Mouse (Mus musculus) lung, embryonic 14.5 days (tissue): ENCODE measurements around the gene Gm20388. TPM values are rescaled to one million over a fixed set of nuclear protein-coding genes. Genes with fewer than 3 reads are reported as not detected.

Source experiments
- ATAC-seq: fragments of 200-750 bp; cut with Nextera tagmentation; 2 replicates; pipeline ENCODE4 v1.8.0; 2017; ENCODE audit warnings: mild to moderate bottlenecking, moderate TSS enrichment, moderate library complexity; ENCODE audit not compliant: insufficient read depth
- DNase-seq: peaks from one replicate; pipeline ENCODE4 v3.0.0-alpha.2; 2015
- H3K27ac ChIP-seq: fragments of 300-500 bp; sonication (generic); 2 replicates; pipeline ENCODE4 v1.5.1; 2014; ENCODE audit warnings: low read depth, mild to moderate bottlenecking, moderate library complexity
- H3K27me3 ChIP-seq: fragments of 300-500 bp; sonication (generic); 2 replicates; pipeline ENCODE4 v1.6.1; 2014; ENCODE audit warnings: low read length, control low read depth; ENCODE audit not compliant: insufficient read depth
- H3K36me3 ChIP-seq: fragments of 300-500 bp; sonication (generic); 2 replicates; pipeline ENCODE4 v1.6.1; 2014; ENCODE audit warnings: control low read depth; ENCODE audit not compliant: insufficient read depth
- H3K4me1 ChIP-seq: fragments of 300-500 bp; sonication (generic); 2 replicates; pipeline ENCODE4 v1.6.1; 2014; ENCODE audit warnings: antibody characterized with exemption, control low read depth; ENCODE audit not compliant: insufficient read depth
- H3K4me2 ChIP-seq: fragments of 300-500 bp; sonication (generic); 2 replicates; pipeline ENCODE4 v1.6.1; 2014; ENCODE audit warnings: mild to moderate bottlenecking
- H3K4me3 ChIP-seq: fragments of 300-500 bp; sonication (generic); 2 replicates; pipeline ENCODE4 v1.5.1; 2014; ENCODE audit warnings: low read depth, low read length
- H3K9ac ChIP-seq: fragments of 300-500 bp; sonication (generic); 2 replicates; pipeline ENCODE4 v1.6.1; 2014
- H3K9me3 ChIP-seq: fragments of 300-500 bp; sonication (generic); 2 replicates; pipeline ENCODE4 v1.6.1; 2016; ENCODE audit warnings: low read depth, low read length, control low read depth
- CTCF ChIP-seq: IDR thresholded peaks from 2 replicates; pipeline ENCODE4 v1.5.1; 2016; ENCODE audit warnings: antibody characterized with exemption, low read depth
- WGBS: fragments of 180-500 bp; shearing (Covaris S2); extraction: QIAGEN DNeasy Blood & Tissue Kit; methylation state at CpG from one replicate; pipeline ENCODE4 v1.1.7; 2014; 5-methylcytosine and 5-hydroxymethylcytosine counted together
- polyA plus RNA-seq: library from polyadenylated mRNA; unstranded; fragments of >200 nt; fragmentation: Nextera tagmentation; extraction: Ambion mirVana; gene quantifications from 2 replicates; pipeline ENCODE4 v1.2.1, GENCODE M21; 2014

Gm20388 gene
- polyA plus RNA-seq, 1 experiment from 2014 or later: not detected

GRCm38 (mm10) chr8:120412911-120413625, 502.4 kb downstream of the Gm20388 start:
- Histone ChIP-seq H3K9ac (no peak overlapping the region), H3K27me3 (no peaks in the 10 kb centered on the region), H3K4me3 (no peak overlapping the region), H3K4me1 (peaks cover 38% of the 10 kb centered on the region), H3K4me2 (no peak overlapping the region), H3K36me3 (no peaks in the 10 kb centered on the region), H3K27ac (no peak overlapping the region; the same call in 1 of the 2 replicates), H3K9me3 (no peaks in the 10 kb centered on the region)
- no peak for TF ChIP-seq CTCF
- DNase-seq (no peak), ATAC-seq (no peak)
- WGBS: 67% methylated on average over 29 of the region's 29 CpGs

DNA sequence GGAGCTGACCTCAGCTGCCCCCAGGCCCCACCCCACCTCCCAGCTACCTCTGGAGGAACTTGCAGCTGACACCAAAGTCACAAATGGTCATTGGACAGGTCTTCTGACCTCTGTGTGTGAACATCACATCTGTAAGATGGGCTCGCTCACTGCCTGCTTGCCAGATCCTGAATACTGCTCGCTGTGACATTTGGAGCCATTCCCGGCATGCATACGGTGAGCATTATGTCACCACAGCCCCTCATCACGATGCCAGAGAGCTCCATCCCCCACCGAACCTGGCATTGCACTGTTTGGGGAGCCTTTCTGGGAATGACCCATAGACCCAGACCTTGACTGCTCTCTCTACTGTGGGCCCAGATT, 503.0 kb downstream of the Gm20388 start:
- H3K27me3 ChIP-seq: no peaks in the 10 kb centered on the region
- peaks cover 40% of the 10 kb centered on the region for H3K4me1 ChIP-seq
- H3K36me3 ChIP-seq: no peaks in the 10 kb centered on the region
- TF ChIP-seq CTCF: no peak
- no peak overlapping the region for H3K4me3 ChIP-seq
- WGBS: 69% methylated on average over 6 of the region's 6 CpGs
- no peak overlapping the region for H3K4me2 ChIP-seq
- H3K9ac ChIP-seq: no peak overlapping the region
- DNase-seq (no peak), ATAC-seq (no peak)
- no peaks in the 10 kb centered on the region for H3K9me3 ChIP-seq
- no peak overlapping the region for H3K27ac ChIP-seq

- Histone ChIP-seq H3K4me2 (no peak overlapping the region), H3K27ac (no peak overlapping the region), H3K9ac (no peak overlapping the region), H3K4me1 (peaks cover 39% of the 10 kb centered on the region), H3K9me3 (no peaks in the 10 kb centered on the region), H3K4me3 (no peak overlapping the region), H3K27me3 (no peaks in the 10 kb centered on the region), H3K36me3 (no peaks in the 10 kb centered on the region)
- DNase-seq (no peak), ATAC-seq (no peak)
- WGBS: 78% methylated on average over 4 of the region's 4 CpGs
- TF ChIP-seq CTCF: no peak
Observed at GRCm38 (mm10) chr8:120414216-120414615, 503.6 kb downstream of the Gm20388 start.

DNA sequence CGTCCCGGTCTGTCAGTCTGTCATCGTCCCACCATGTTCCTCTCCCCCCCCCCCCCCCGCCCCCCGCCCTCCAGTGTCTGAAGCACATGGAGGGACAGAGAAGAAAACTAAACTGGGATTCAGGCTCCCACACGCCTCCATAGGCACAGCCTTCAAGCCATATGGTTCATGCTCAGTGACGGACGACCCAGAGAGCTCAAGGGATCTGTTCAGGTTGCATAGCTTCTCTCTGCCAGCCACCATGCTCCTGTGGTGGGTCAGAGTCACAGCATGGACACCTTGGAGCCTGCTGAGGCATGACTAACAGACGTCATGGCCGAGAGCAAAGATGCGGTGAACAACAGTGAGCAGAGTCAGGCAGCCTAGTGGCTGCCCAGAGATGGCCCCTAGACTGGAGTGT, 504.8 kb downstream of the Gm20388 start:
- no peak overlapping the region for H3K4me3 ChIP-seq
- no peaks in the 10 kb centered on the region for H3K36me3 ChIP-seq
- H3K4me2 ChIP-seq: no peak overlapping the region
- H3K9ac ChIP-seq: no peak overlapping the region
- H3K4me1 ChIP-seq: peaks cover 51% of the 10 kb centered on the region
- 75% methylated on average over 9 of the region's 11 CpGs for WGBS
- no peaks in the 10 kb centered on the region for H3K9me3 ChIP-seq
- H3K27ac ChIP-seq: peak overlapping the region; percentile 98
- no peak for DNase-seq
- TF ChIP-seq CTCF: no peak
- no peaks in the 10 kb centered on the region for H3K27me3 ChIP-seq
- no peak for ATAC-seq

- H3K4me3 ChIP-seq: peak overlapping the region; percentile 6; the same call in 1 of the 2 replicates
- H3K4me1 ChIP-seq: peaks cover 54% of the 10 kb centered on the region
- H3K27me3 ChIP-seq: no peaks in the 10 kb centered on the region
- H3K4me2 ChIP-seq: peak overlapping the region; percentile 53
- TF ChIP-seq CTCF: no peak
- WGBS: 19% methylated on average over 8 of the region's 8 CpGs
- DNase-seq: no peak
- H3K27ac ChIP-seq: peak overlapping the region; percentile 98
- H3K9ac ChIP-seq: peak overlapping the region; percentile 38; the same call in 1 of the 2 replicates
- no peaks in the 10 kb centered on the region for H3K36me3 ChIP-seq
- ATAC-seq: no peak; the same call in 1 of the 2 replicates
- no peaks in the 10 kb centered on the region for H3K9me3 ChIP-seq
Observed at GRCm38 (mm10) chr8:120416173-120416521, 505.5 kb downstream of the Gm20388 start.

- H3K4me1 ChIP-seq: peaks cover 61% of the 10 kb centered on the region
- H3K27ac ChIP-seq: peak overlapping the region; percentile 98
- H3K9me3 ChIP-seq: no peaks in the 10 kb centered on the region
- ATAC-seq (peak; percentile 86), DNase-seq (peak; percentile 92)
- no peaks in the 10 kb centered on the region for H3K27me3 ChIP-seq
- peak overlapping the region; percentile 38; the same call in 1 of the 2 replicates for H3K9ac ChIP-seq
- WGBS: 3% methylated on average over 33 of the region's 33 CpGs
- peak overlapping the region; percentile 53 for H3K4me2 ChIP-seq
- no peaks in the 10 kb centered on the region for H3K36me3 ChIP-seq
- peak overlapping the region; percentile 6; the same call in 1 of the 2 replicates for H3K4me3 ChIP-seq
- TF ChIP-seq CTCF: peak; percentile 70
Observed at GRCm38 (mm10) chr8:120416522-120417394, 506.1 kb downstream of the Gm20388 start.

DNA sequence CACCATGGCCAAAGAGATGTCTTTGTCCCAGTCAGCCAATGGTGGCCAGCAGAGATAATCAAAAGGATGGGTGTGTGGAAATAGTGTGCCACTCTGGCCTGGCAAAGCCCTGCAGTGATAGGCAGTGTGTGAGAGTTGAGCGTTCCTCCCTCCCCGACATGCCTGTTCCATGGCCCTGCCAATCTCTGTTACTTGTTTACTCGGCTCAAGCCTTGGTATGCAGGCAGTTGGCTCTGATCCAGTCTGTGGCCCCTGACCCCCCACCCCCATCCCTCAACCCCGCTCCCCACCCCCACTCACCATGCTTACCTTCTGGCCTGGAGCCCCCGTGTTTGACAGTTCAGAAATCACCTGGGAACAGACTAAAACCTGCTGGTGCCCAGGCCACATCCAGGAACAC, 507.5 kb downstream of the Gm20388 start:
- Histone ChIP-seq H3K9me3 (no peaks in the 10 kb centered on the region), H3K4me1 (peaks cover 62% of the 10 kb centered on the region), H3K9ac (peak overlapping the region; percentile 11; the same call in 1 of the 2 replicates), H3K4me3 (no peak overlapping the region), H3K4me2 (no peak overlapping the region), H3K27ac (peak overlapping the region; percentile 98), H3K27me3 (no peaks in the 10 kb centered on the region), H3K36me3 (no peaks in the 10 kb centered on the region)
- WGBS: 32% methylated on average over 5 of the region's 5 CpGs
- ATAC-seq (no peak), DNase-seq (no peak)
- no peak for TF ChIP-seq CTCF
